Mouse (Mus musculus) kidney, postnatal 14 days (tissue): ENCODE data around the gene Grin3b.

Experiments
- DNase-seq: peaks from one replicate; pipeline ENCODE4 v3.0.0; 2022; ENCODE audit warnings: mixed read lengths

Gene Grin3b

DNA sequence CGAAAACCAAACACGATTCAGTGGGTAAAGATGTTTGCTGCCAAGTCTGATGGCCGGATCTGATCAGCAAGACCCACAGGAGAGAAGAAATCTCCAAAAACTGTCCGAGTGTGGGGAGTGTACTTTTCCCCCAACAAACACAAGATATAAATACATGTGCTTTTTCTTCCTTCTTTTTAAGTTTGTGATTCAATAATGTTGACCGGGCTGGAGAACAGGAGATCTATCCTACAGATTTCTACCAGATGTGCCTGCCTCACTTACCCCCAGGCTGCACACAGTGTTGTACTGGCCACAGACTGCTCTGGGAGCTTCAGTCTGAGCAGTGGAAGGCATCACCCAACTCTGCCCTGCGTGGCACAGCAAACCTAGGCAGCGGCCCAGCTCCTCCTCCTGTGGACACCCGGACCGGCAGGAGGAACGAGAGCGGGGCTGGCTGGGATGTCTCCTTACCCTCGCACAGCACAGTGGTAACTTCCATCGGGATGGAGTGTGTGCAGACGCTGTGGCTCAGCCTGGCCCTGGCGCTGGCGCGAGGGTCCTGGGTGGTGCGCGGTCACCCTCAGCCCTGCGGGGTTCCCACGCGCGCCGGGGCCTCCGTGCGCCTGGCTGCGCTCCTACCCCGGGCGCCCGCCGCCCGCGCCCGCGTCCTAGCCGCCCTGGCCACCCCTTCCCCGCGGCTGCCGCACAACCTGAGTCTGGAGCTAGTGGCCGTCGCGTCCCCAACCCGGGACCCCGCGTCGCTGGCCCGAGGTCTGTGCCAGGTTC is at the start of gene Grin3b:
TSS of gene Grin3b (plus strand) at position 301 of the 768 bp plus-strand sequence.
- DNase-seq, result no peak

DNA sequence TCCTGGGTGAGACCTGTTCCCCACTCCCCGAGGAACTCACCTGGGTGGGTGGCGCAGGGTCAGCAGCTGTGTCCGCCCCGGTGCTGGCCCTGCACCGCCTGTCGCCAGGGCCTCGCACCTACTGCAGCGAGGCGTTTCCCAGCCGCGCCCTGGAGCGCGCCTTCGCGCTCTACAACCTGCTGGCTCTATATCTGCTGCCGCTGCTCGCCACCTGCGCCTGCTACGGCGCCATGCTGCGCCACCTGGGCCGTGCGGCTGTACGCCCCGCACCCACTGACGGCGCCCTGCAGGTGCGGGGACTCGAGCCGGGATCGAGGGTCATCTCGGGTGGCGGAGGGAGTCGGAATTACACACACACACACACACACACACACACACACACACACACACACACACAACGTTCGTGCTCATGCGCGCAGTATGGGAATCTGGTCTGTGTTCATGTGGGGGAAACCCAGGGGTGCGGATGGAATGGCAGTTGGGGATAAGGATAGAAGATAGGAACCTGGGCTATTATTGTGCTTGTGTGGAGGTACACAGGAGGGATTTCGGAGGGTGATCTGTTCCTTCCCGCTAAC is 49.5 kb upstream of the Grin3b start, which contains the start of gene R3hdm4:
TSS of gene R3hdm4 (minus strand) at position 251 of the 578 bp plus-strand sequence.
- DNase-seq, result no peak

DNA sequence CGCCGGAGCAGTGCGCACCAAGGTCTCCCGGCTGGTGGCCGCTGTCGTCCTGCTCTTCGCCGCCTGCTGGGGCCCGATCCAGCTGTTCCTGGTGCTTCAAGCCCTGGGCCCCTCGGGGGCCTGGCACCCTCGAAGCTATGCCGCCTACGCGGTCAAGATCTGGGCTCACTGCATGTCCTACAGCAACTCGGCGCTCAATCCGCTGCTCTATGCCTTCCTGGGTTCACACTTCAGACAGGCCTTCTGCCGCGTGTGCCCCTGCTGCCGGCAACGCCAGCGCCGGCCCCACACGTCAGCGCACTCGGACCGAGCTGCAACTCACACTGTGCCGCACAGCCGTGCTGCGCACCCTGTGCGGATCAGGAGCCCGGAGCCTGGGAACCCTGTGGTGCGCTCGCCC is 48.9 kb upstream of the Grin3b start:
- DNase-seq, result no peak

DNA sequence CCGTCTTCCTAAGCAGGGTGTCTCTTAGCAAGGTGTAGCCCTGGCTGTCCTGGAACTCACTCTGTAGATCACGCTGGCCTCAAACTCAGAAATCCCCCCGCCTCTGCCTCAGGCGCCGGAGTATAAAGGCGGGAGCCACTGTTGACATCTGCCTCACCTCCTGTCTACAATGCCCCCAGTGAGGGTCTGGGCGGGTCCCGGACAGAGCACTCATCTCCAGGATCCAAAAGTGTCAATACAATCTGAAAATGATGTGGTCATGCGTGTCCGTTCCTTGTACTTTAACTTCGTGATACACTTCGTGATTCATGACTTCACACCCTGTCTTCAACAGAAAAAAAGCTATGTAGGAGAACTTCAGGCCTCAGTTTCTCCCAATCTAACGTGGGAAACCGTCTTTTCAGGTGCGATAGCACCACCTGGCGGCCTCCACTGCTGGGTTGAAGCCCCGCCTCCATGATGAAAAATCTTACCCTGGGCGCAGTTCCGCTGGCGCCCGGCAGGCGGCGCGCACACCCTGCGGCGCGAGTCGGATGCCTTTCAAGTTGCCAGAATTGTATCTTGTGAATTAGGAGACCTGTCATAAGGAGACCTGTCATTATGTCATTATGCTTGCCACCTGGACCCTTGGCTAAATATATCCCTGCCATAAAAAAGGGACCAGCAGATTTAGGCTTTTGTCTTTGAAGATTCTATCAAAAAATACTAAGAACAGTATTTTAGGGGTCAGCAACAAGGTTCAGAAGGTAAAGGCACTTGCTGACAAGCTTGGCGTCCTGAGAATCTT is 45.3 kb upstream of the Grin3b start:
- DNase-seq, result peak; percentile 94

DNA sequence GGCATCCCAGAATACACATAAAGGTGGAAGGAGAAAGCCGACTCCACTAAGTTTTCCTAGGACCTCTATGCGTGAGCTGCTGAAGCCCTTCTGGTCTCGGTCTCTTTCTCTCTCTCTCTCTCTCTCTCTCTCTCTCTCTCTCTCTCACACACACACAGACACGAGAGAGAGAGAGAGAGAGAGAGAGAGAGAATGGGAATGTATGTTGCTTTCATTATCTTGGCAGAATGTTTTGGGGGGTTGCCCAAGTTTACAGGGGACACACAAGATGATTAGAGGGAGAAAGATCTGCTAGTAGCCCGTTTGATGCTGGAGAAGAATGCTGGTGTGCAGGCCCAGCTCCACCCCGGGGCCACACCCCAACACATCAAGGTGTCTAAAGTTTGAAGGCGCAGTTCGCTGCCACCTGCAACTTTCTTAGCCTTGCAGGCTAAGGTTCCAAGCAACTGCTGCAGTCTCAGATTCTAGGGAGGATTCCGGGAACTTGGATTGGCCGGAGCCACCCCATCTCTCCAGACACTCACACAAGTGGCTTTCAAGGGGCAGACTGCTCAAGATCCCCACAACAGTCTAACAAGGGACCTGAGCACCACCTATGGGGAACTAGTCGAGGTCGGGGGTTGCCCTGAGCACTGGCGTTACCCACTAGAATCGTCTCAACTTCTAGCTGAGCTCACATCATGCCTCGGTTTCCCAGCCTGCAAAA is 44.6 kb upstream of the Grin3b start:
- DNase-seq, result no peak

DNA sequence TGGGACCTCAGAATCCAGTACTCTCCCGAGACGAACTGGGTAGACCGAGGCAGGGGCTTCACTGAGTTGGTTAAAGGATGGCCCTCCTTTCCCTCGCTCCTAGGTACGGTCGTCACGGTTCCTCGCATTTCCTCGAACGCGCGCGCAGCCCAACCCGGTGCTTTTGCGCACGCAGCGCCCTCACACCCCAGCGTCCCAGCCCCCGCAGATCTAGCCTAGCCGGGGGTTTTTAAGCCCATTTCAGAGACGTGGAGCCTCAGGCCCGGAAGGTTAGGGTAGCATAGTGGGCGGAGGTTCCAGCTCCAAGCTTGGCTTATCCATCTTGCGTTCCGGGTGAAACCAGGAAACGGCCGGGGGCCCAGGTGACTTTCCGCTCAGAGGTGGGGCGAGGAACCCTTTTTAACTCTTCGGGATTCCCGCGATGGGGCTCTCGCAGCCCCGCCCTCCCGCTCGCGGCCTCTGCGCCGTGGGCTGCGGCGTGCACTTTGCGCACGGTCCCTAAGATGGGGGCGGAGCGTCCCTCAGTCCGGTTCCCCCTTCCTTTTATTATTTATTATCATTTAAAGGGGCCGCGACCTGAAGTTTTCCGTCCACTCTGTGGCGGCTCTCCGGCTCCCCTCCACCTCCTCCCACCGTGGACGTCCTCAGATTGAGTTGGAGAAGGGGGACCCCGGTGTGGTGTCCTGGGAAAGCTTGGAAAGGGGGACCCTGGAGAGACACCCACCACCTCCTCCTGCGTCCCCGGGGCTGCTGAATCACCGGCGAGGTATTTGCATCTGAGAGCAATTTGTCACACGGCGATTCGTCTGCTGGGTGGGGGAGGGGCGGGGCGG is 43.8 kb upstream of the Grin3b start, which contains the start of gene Arid3a:
TSS of gene Arid3a (plus strand) at position 553 of the 833 bp plus-strand sequence.
- peak; percentile 94 for DNase-seq

DNA sequence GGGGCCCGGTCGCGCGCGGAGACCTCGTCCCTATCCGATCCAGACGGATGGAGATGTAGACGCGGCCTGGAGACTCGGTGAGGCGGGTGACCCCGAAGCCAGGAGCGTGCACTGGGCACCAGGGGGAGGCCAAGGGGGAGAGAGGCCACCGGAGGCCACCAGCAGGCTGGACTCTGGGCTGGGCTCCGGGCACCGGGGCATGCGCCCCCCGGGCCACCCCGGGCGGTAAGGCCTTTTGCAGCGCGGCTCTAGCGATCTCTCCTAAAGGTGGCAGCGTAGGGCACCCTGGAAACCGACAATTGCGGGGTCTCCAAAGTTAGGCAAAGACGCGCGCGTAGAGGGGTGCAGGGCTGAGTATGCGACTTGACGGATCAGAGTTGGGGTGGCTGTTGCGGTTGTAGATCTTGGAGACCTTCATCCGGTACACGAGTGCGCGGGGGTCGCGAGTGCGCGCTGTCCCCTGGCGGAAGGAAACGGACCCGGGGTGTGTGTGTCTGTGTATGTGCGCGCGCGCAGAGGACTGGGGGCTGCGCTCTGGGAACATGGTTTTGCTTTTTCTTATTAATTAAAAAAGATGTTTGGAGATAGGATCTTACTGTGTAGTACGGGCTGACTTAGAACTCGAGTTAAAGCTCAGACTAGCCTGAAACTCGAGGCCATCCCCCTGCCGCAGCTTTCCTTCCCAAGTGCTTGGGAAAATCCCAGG is 43.0 kb upstream of the Grin3b start:
- DNase-seq, result peak; percentile 79

DNA sequence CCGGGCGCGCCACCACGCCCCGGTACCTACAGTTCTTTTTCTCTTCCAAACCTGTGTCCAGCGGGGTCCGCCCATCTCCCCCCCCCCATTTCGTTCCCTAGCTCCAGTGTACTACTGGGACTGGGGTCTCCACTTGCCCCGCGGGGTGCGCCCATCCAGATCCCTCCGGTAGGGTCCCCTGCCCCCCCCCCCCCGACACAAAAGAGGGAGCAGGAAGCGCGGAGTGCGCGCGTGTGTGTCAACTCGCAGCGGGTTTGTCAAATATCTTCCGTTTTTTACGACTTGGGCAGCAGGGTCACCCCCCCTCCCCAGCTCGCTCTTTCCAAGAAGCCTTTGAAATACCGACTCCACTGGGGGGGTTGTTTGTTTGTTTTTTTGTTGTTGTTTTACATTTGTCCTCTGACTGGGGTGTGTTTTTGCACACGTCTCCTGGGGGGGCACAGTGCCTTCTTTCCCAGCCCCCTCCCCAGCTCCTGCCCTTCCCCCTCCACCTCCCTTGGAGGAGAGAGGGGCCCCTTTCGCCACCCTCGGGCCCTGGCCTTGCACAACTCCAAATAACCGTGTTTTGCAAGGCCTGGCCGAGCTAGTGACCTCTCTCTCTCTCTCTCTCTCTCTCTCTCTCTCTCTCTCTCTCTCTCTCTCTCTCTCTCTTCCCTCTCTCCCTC is 42.4 kb upstream of the Grin3b start:
- peak; percentile 68 for DNase-seq

DNA sequence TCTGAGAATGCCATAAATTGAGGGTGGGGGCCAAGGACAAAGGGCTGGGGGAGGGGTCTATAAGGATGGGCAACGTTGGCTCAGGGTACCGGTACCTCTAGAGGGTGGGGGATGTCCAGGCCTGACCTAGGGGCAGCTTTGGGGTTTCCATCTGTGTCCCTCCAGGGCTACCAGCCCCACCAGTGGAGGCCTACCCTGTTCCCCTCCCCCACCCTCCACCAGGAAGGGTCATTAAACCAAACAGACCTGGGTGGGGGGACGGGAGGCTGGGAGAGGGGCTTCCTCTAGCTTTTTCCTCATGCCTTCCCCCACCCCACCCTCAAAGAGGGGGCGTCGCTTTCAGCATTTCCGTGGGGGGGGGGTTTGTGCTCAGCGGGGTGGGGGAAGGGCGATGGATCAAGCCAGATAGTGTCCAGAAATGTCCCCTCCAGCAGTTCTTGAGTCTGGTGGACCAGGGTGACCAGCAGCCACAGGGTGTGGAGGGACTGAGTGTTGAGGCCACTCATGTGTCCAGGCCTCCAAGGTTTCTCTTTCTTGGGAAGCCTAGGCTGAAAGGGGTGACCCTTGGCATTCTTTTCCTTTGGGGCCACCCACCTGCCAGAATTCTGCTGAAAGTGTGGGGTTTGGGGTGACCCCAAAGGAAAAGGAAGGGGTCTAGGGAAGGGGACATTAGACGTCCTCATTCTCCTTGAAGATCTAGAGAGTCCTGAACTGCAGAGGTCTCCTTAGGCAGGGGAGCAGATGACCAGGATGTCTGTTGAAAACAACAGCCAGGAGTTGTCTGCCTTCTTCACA is 41.4 kb upstream of the Grin3b start:
- no peak for DNase-seq

DNA sequence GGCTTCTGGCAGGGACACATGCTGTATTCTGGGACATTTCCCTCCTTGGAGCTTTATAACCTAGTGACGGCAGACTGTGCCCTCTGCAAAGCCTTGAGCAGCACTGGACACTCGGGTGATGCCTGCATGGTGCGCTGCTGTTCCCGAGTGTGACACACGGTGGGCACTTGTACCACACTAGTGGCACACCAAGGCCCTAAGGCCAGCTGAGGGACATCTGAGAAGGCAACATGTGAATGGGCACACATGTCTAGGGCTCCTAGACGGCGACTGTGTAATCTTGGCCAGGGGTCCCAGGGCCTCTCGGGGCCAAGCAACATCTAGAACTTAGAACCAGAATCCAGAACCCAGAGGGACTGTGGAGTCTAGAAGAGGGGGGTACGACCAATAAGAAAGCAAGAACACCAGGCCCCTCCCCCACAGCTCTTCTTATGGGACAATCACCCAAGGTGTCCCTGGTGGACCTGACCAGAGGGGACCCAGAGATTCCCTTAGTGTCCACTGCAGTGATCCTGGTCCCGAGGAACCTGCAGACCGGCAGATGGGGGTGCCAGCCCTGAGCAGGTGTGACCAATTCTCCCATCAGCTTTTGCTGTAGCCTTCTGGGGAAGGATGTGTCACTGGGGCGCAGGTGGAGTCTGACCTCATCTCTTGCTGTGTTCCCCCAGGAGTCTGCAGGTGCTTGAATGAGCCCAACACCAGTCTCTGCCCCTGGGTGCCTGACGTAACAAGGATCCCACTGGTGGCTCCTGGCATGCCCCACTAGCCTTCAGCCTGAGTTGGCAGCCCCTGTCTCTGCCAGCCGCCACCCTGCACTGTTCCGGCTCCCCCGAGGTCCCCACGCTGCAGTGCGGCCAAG is 40.3 kb upstream of the Grin3b start:
- DNase-seq, result no peak

DNA sequence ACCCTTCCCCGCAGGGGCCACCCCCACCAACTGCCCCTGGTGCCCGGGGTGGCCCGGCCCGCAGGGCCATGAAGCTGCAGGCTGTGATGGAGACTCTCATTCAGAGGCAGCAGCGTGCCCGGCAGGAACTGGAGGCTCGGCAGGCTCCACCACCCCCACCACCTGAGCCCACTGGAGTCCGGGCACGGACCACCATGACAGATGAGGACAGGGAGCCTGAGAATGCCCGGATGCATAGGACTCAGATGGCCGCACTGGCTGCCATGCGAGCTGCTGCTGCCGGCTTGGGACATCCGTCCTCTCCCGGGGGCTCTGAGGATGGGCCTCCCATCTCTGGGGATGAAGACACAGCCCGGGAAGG is 39.7 kb upstream of the Grin3b start:
- DNase-seq, result no peak

DNA sequence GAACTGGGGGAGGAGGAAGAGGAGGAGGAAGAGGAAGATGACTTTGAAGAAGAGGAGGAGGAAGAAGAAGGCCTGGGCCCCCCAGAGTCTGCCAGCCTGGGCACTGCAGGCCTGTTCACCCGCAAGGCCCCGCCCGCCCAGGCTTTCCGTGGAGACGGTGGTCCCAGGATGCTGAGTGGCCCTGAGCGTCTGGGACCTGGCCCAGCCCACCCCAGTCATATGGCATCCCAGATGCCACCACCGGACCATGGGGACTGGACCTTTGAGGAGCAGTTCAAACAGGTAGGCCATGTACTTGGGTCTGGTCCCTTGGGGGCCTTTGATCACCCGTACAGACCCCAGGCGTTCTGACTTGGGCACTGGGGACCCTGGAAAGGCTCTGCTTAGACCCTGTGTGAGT is 38.7 kb upstream of the Grin3b start:
- DNase-seq, result no peak

DNA sequence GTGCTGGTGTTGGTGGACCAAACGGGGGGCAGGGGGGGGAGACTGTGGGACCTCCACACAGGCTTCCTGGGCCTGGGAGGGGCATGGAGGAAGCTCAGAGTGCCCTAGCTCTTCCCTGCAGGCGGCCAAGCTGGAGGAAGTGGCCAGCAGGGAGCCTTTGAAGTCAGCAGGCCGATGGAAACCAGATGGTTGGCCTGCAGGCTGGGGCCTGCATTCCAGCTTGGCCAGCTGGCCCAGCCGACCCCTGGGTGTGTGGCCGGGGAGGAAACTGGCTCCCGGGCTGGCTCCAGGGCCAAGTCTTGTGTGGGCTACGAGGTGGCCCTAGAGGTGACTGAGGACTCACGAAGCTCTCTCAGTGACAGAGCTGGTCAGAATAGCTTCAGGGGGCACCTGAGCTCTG is 37.8 kb upstream of the Grin3b start:
- DNase-seq, result peak; percentile 84

DNA sequence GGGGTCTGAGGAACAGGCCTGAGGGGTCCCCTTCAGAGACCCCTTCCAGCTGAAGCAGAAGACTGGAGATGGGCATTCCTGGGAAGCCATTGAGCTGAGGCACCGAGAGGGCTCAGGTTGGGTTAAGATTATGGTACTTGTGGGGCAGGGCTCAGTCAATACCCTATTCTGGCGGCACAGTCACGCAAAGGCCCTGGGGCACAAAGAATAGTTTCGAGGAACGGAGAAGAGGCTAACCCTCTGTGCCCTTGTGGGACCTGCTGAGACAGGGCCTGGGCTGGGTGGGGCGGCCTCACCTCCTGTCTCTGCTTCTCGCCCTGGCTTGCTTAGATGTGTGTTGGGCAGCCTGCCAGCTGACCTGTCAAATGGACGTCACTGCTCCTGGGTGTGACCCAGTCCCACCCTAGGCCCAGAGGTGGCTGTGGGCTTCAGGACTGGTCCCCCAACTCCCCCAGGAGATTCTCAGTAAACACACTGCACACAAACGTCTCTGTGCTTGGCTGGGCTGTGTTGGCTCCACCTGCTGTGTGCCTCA is 37.3 kb upstream of the Grin3b start:
- no peak for DNase-seq

DNA sequence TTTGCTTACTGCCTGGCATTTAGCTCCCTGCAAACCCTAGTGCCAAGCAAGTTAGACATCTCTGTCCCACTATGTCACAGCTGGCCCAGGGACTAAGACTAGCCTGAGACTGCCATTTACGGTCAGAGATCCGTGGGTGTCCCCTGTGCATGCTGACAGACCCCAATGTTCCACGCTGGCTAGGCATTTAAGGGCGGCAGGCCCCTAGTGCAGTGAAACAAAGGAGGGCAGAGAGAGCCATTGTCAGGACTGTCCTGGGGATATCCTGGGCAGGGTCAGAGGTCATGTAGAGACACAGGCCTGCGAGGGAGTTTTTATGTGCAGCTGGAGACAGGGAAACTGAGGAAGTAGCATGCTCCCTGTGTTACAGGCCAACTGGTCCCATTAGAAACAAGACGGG is 36.7 kb upstream of the Grin3b start:
- no peak for DNase-seq

DNA sequence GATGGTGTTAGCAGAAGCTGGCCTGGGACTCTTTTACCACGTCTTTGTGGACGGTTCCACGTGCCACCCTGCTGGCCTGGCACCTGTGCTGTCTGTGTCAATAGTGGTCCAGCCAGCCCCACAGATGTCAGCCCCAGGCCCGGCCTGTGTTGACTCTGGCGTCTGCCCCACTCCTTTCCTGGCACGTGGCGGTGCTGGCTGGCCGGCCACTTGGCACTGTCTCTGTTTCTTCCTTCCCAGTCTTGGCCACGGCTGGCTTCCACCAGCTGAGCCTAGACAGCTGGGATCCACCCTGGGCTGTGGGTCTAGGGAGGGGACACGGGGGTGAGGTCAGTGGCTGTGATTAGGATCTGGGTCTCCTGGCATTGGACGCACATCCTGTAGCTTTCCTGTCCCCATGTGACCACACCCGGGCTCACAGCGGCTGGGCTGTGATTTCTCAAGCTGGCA is 36.2 kb upstream of the Grin3b start:
- DNase-seq, result peak; percentile 91

DNA sequence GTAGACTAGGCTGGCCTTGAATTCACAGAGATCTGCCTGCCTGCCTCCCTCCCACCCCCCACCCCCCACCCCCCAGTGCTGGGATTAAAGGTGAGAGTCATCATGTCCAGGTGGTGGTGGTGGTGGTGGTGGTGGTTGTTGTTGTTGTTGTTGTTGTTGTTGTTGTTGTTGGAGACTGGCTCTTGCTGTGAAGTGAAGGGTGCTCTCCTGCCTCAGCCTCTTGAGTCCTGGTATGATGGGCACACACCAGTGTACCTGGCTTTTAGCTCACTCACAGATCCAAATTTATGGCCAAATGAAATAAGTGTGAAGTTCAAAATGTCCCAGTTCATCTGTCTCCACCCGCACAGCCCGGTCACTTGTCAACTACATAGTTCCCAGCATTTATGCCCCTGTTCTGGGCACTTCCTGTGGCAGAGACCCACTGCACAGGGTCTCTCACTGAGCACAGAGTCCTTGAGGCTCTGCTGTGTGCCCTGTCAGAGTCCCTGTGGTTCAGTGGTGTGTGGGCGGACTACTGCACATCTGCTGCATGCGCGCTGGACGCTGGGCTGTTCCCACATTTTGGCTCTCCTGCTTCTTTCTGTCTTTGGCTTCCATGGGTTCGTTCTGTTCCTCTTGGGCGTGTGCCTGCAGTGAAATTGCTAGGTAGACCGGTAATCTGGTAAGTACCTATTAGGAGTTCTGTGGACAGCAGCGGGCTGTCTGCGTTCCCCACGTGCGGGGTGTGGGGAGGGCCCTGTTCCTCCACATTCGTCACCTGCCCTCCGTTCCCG is 35.5 kb upstream of the Grin3b start:
- no peak for DNase-seq
